Mouse (Mus musculus): ENCODE measurements at regions not wholly inside any gene's neighbourhood (a gene's known extent, or its start where the extent isn't known, plus 50 kb on each side); places are given as distances from the start of the nearest gene placed in this dataset.
A peak's percentile ranks its signal among the peaks of the same experiment; 100 is the strongest.

DNA sequence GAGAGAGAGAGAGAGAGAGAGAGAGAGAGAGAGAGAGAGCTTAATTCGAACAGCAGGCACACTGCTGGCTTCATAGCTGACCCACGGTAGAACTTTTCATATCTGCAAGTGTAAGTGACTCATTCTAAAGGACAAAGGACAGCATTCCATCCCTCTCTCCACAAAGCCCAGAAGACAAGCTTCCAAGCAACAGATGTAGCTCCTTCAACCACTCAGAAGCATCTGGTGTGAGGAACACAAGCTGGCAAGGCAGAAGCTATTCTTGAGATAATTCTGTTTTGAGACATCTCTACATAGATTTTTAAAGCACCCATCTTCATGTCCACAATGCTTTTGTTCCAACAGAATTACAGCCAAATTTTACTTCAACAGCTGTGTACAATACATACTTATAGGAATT, 294.2 kb upstream of the Gria1 start:
- peak; percentile 25 for DNase-seq (ENCODE audit: low spot score)

DNA sequence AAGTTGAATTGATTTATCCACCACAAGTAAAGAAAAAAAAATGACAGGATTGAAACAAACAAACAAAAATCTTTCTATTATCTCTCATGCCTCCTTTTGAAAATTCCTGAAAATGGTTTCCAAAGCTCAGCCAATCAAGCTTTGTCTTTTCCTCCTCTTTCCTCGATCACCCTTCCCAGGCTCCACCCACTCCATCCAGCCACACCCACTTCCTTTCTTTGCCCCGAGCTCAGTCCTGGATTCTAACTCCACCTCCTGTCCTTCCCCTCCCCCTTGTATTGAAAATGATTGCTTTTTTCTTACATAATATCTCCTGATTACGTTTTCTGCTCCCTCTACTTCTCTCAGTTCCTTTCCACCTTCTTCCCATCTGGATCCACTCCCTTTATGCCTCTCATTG, 286.0 kb upstream of the Gria1 start:
- no peak for DNase-seq (ENCODE audit: low spot score)

DNA sequence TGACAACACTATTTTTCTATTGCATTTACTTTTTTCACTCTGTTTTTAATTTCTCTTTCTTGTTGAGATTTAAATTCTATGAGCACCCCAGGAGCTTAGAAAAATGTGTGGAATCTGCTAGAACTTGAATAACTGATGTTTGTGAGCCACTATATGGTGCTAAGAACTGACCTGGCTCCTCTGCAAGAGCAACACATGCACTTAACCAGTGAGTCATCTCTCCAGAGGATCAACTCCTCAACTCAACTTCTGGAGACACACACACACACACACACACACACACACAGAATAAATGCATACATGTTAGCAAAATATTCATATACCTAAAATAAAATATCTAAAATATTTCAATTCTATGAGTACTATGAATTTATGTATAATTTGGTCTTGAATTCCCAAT, 285.0 kb upstream of the Gria1 start:
- no peak for DNase-seq (ENCODE audit: low spot score)

DNA sequence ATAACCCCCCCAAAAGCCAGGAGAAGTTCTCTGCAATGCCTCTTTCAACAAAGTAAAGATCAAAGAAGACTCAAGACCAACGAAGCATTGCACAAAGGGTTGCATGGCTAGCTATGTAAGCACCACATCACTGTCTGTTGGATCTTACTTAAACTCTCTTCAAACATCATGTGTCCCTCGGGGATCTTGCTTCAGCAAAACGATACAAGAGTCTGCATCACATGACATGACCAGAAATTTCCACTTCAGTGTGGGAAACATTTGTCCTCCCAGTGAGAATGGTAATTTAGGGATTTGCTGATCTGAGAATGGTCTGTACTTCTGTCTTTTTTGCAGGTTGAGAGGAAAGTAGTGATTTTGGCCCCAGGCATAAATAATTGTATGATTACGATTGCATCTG, 283.6 kb upstream of the Gria1 start:
- DNase-seq (ENCODE audit: low spot score), result no peak

DNA sequence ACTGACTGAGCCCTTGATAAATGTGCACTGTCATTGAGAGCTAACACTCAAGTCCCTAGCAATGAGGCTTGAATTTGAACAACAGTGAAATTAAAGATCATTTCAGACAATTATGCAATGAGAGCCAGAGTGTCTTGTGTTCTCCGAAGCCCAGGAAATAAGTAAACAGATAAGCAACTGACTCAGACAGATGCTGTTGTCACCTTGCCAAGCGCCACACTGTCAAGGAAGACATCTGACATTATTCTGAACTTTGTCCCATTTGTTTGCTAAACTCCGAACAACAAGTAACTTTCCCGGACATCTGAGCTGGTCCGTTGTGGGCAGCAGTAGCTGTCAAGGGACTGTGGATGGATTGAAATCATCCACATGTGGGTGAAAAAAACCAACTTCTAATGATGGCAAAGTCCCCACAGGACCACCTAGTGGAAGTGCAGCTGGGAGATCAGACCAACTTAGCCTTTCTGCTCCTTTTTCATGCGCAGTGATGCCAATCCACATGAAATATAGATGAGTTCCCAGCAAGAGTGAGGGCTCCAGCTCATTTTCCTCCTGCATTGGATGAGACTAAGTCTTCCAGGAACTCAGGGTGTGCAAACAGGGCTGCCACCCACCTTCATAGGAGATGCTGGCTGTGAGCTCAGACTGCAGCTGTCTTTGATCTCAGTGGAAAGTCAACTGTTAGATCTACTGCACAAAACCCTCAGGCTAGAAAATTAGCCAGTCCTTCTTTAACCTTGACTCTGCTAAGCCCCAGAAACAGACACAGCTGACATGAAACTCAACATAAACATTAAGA, 282.8 kb upstream of the Gria1 start:
- DNase-seq (ENCODE audit: low spot score), result no peak

DNA sequence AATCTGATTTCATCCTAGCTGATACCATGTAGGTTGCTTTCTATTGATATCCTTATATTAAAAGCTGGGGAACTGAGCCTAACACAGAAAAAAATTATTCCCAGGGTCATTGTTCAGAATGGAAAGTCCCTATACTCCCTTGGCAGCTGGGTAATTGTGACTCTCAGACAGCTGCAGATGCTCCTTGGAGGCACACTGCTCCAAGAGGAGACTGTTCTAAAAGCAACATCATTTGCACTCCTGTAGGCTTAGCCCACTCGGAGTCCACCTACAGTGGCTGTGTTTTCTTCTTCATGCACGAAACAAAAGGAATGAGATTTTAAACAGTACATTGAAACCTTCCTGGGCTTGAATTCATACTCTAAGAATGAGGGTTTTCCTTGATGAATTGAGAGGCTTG, 269.3 kb upstream of the Gria1 start:
- no peak for DNase-seq (ENCODE audit: low spot score)

DNA sequence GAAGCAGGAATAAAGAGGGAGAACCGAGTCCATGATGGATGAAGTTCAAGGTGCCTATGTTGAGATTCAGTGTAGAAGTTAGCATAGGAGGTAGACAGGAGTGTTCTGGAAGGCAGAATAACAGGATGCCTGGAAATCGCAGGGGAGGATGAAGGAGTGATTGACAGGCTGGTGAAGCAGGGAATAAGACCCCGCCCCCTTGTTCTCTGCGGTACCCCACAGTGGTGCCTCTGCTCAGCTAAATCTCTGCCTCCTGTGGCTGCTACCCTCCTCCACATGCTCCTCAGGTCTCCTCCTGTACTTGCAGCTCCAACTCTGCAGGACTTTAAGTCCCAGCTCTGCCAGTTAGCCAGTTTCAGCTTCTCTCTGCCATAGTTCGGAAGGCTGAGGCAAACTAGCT, 261.2 kb upstream of the Gria1 start:
- no peak for DNase-seq (ENCODE audit: low spot score)

DNA sequence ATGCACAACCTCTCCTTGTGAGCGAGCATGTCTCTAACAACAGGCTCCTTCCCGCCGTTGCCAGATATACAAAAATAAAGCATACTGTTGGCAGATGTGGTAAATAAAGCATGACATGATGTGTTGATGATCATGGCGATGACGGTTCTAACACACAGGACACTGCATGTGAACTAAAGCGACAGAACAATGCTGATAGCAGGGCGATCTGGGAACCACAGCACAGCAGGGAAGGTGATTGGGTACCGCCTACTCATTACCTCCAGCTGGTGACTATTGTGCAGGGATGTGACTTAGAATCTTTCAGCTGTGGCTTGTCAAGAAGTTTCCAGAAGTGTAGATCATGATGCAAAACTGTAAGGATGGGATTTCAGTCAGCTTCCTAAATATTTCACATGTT, 260.5 kb upstream of the Gria1 start:
- no peak for DNase-seq (ENCODE audit: low spot score)

DNA sequence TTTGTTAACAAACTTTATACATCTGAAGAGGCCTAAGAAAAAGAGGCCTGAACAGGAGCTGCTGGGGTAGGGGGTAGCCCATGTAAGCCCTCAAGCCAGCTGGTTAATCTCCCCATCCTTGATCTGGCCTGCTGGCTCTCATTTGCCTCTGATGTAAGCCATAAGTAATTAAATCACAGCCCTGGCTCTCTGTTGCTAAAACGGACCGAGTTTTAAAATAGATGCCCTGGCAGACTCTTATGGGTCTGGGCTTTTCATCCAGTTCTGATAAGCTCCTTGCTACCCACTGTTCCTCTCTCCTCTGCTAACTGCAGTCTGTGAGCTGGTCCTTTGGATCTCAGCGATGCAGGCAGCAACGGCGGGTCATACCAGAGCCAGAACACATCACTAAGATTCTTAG, 259.3 kb upstream of the Gria1 start:
- DNase-seq (ENCODE audit: low spot score), result no peak

DNA sequence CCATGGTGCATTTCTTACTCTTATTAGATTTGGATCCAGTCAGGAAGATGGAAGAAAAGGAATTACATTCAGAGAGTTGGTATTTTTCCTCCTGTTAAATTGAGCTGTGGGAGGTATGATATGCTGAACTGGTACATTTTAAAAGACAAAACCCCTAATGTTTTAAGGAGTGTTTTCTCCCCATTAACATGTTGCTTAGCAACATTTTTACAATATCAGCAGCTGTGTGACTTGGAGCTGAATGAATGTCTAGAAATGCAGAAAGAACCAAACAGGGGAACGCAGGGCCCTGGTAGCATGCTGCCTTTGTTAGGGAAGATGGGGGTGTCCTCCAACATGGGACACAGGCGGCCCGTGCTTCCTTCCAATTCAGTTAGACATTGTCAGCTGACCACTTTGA, 257.5 kb upstream of the Gria1 start:
- DNase-seq (ENCODE audit: low spot score), result no peak

DNA sequence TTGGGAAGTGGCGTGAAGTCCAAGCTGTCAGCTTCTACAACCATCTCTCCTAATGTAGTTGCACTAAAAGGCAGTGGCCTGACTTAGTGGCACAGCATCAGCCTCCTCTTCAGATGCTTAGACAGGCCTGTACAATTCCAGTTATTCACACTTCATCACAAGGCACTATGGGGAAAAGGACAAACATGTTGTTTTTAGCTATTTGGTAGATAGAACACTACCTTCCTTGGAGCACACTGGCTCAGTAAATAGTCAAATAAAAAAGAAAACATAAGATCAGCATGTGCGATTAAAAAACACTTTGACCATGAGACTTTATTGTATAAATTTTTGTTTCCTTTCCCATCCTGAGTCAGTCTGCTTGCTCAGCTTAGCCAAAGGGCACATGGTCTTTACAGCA, 250.7 kb upstream of the Gria1 start:
- no peak for DNase-seq (ENCODE audit: low spot score)

DNA sequence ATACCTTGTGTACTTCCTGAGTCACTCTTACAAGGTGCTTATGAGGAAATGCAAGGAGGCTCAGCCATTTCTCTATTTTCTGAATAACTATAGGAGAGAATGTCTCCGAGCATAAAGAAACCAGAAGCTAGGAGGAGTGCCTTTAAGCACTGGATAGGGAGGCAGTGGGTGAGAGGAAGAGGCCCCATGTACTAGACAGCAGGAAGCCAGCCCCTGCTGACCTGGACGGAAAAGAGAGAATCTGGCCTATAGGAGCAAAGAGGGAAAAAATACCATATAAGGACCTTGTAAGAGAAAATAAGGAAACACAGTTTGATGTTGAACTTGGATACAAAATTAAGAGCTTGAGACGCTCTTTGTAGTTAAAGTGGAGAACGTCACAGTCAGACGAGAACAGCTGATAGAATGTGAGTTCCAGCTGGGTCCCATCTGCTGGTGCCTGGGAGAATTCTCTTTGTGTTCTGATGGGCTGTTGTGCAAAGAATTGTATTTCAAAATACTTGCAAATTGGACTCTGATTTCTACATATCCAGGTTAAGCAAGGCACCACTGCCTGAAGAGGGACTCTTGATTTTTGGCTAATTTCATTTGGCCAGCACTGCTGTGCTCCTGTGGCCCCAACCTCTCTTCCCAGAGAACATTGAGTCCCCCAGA, 248.6 kb upstream of the Gria1 start:
- DNase-seq (ENCODE audit: low spot score), result peak; percentile 71

DNA sequence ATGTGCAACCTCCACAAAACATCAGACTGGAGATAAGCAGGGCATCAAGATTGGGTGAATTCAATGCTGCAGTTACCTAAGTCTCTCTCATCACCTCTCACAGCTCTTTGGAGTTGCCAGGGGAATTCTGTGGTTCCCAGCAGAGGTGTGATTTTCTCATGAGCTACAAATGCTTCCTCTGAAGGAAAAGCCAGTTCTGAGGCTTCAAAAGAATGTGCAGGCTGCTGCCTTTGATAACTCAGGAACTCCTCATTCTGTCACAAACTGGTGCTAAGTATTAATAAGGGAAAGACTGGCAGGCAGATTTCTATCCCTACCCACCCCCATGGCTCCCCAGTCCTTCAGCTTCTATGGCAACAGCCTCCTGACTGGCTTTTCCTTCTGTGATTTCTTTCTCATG, 243.8 kb upstream of the Gria1 start:
- no peak for DNase-seq (ENCODE audit: low spot score)

DNA sequence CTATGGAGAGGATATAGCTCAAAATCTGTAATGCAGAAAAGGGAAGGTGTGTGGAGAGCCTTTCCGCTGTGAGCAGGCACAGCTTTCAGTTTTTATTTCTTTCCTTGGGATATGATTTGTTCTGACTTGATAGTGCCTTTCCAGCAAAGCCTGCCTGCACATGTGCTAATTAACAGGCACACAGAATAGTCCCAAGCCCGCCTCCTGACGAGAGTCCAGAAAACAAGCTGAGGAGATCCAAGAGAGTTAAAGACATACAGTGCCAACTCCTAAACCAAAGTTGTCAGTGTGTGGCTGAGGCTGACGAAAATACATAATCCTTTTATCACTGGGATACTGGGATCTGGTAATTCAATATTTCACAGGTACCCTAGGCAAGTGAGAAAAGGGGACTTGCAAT, 224.8 kb upstream of the Gria1 start:
- DNase-seq (ENCODE audit: low spot score), result no peak

DNA sequence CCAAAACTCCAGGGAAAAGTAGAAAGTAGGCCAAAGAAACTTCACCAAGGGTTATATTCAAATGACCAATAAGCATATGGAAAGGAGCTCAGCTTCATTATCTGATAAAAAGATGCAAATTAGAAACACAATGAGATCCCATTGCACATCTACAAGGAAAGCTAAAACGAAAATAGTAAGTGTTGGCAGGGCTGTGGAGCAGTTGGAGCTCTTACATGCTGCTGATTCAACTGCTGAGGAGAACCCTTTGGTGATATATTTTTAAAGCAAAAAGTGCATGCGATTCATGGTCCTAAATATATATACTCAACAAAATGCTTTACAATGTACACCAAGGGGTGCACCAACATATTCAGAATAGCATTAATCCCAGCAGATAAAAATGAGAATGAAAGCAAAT, 218.5 kb upstream of the Gria1 start:
- no peak for DNase-seq (ENCODE audit: low spot score)

DNA sequence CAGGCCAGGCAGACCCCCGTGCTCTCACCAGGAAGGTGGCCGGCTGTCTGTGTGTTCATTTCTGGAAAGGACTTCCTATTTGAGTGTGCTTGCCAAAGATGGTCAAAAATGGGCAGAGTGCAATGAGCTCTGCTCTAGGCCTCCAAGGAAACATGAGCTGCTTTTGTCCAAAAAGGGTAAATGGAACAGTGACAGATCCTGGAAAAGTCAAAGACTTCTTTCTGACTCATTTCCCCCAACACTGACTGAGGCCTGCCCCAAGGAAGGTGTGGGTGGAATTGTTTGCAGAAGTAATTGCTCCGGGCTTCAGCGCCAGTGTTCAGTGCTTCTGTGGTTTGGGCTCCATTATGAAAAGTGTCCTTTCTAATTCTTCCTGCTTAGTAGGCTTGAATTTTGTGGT, 203.9 kb upstream of the Gria1 start:
- DNase-seq (ENCODE audit: low spot score), result no peak

DNA sequence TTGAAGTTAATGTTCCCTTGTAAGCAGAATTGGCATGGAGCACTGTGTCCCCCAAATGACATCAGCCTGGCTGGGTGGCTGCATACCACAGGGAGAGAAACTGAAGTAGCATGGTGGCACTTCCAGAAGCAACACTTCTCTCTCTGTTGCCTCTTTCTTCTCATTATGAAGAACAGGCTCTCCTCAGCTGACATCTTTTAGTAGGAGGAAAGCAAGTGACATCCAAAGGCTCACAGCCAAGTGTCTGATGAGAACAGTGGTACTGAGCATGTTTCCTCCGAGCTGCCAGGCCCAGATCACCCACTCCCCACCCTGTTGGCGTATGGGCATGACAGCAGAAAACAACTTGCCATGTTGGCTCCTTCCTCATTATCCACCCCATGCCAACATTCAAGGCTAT, 201.0 kb upstream of the Gria1 start:
- peak; percentile 41 for DNase-seq (ENCODE audit: low spot score)

DNA sequence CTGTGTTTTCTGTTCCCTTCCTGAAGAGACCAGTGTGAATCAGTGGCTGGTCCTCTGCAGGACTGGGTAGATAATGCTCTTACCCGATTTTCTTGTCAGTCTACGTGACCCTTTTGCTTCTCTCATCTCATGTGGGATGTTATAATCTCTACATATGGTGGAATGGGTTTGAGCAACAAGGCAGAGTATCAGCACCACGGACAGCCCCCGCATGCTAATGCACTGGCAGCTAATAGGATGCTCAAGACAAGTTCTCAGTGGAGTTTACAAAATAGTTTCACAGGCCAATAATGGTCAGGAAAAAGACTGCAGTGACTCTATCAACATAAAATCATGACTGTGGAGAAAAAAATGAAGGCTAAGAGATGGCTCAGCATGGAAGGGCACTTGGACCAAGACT, 199.1 kb upstream of the Gria1 start:
- no peak for DNase-seq (ENCODE audit: low spot score)

DNA sequence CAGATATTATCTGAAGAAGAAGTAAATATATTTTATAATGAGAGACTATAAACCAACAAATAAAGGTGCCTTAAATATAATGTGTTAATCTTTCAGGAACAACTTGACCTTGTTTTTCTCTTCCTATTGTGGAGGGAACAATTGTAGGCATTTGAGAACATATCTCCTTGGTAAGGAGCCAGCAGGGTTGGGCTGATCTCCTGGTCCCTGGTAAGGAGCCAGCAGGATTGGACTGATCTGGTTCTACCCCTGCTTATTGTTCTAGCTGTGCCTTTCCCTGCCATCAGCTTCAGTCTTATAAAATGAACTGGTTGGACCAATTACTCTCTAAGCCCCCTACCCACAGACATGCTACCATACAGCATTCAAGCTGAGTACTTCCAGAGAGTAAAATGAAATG, 187.7 kb upstream of the Gria1 start:
- DNase-seq (ENCODE audit: low spot score), result no peak

DNA sequence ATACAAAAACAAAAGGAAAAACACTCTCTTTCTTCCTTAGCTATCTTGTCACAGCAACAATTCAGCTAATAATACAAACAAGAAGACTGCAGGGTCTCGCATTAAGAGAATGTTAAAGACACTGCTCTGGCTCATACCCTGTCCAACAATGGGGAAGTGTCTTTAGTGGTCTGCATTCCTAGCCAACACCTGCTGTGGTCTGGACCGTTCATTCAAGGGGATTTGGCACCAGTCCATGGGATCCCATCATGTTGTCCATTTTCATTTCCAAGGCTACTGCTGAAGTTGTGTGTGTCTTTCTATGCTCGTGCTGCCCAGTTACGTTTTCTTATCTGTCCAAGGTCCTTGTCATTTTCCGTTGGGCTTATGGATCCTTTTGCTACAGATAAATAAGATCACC, 183.7 kb upstream of the Gria1 start:
- DNase-seq (ENCODE audit: low spot score), result no peak

DNA sequence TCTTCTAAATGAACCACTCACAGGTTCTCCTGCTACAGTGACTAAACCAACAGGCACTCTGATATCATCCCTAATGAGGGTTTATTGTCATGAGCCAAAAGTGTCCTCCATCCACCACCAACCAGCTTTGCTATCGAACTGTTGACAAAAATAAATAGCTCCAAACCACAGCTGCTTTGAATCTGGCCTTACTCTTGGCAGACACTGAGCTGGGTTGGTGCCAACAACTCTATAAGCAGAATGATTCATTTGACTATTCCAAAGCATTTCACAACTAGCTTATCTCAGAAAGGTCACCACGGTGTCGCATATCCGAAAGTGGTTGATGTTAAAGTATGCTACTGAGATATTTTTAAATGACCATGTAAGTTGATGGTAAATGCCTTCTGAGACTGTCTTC, 148.5 kb upstream of the Gria1 start:
- peak; percentile 35 for DNase-seq (ENCODE audit: low spot score)

DNA sequence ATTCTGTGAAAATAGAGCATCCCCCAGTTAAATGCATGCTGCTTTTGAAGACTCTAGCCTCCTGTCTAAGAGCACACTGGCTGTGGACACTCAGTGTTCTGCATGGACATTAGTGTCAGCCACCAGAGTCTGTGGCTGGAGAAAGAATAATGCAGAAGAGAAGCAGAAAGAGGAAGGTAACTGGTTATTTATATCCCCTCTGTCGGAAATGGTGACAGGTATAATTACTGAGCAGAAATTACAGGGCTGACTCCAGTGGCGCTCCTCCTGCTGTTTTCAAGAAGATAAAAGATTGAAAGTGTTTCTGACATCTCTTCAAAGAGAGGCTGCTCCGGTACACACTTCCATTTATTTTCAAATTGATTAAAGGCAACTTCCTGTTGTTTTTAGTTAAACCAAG, 139.5 kb upstream of the Gria1 start:
- DNase-seq (ENCODE audit: low spot score), result no peak

DNA sequence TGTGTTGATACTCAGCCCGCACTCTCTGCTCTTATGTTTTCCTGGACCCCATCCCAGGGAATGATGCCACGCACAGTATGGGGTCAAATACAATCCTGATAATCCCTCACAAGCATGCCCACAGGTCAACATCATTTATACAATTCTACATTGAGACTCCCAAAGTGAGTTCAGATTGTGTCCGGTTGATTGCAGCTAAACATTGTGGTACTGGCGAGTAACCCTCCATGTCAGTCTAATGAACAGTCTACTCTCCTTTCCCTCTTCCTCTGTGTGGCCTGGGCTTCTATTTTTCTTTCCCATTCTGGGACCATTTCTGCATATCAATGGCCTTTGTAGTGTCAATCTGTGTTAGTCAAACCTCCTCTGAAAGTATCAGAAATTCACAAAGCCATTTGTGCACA, 112.6 kb upstream of the Gria1 start:
- DNase-seq (ENCODE audit: low spot score), result no peak

DNA sequence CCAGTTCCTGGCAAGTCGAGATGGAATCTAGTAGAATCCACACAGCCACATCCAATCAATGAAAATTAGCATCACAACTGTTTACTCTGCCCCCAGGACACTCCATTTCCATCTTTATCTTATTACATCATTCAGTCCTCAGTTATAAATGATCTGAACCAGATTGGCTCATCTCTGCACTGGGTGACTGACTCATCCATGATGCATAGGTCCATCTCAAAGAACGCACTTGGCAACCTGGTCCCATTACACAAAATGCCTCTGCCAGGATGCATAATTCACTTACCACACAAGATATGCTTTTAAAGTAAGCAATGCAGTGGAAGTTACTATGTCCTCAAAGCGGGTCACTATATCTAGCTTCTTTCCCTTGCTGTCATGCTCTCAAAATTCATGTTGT, 110.0 kb upstream of the Gria1 start:
- no peak for DNase-seq (ENCODE audit: low spot score)
